Mouse (Mus musculus): ENCODE results near the gene Polr2e.
"Not testable (repeated sequence)": the region's sequence is repeated elsewhere in the genome, so short reads cannot be mapped to it uniquely, and the experiment has no call there.

Polr2e gene

GRCm38 (mm10) chr10:80056976-80057682 is 17.5 kb upstream of the Polr2e start:
- DNase-seq = no peak

- no peak for DNase-seq
Measured at GRCm38 (mm10) chr10:80056506-80056905, 16.9 kb upstream of the Polr2e start.

GRCm38 (mm10) chr10:80055891-80056290 is 16.3 kb upstream of the Polr2e start:
- DNase-seq = no peak

GRCm38 (mm10) chr10:80055364-80055763 is 15.8 kb upstream of the Polr2e start:
- no peak for DNase-seq

GRCm38 (mm10) chr10:80054911-80055310 is 15.3 kb upstream of the Polr2e start:
- DNase-seq = not testable (repeated sequence)

- no peak for DNase-seq
Measured at GRCm38 (mm10) chr10:80053831-80054815, 14.5 kb upstream of the Polr2e start.

- DNase-seq = peak; percentile 100
Measured at GRCm38 (mm10) chr10:80053259-80053780, 13.7 kb upstream of the Polr2e start.

- DNase-seq = no peak
Measured at GRCm38 (mm10) chr10:80052374-80052764, 12.8 kb upstream of the Polr2e start.

GRCm38 (mm10) chr10:80051618-80052373 is 12.2 kb upstream of the Polr2e start:
- no peak for DNase-seq

- no peak for DNase-seq
Measured at GRCm38 (mm10) chr10:80050885-80051617, 11.5 kb upstream of the Polr2e start.

GRCm38 (mm10) chr10:80050244-80050643 is 10.6 kb upstream of the Polr2e start:
- no peak for DNase-seq

GRCm38 (mm10) chr10:80048834-80049233 is 9.2 kb upstream of the Polr2e start:
- no peak for DNase-seq

- DNase-seq = no peak
Measured at GRCm38 (mm10) chr10:80048396-80048795, 8.8 kb upstream of the Polr2e start.

GRCm38 (mm10) chr10:80047041-80047565 is 7.5 kb upstream of the Polr2e start, which contains the start of gene Gpx4:
Gene Gpx4, plus strand, starts transcription at chr10:80047166.
- no peak for DNase-seq

- no peak for DNase-seq
Measured at GRCm38 (mm10) chr10:80045766-80046165, 6.2 kb upstream of the Polr2e start.

- DNase-seq = not testable (repeated sequence)
Measured at GRCm38 (mm10) chr10:80045364-80045763, 5.8 kb upstream of the Polr2e start.

GRCm38 (mm10) chr10:80044087-80044486 is 4.5 kb upstream of the Polr2e start:
- no peak for DNase-seq

GRCm38 (mm10) chr10:80041409-80042060 is 1.9 kb upstream of the Polr2e start:
- not testable (repeated sequence) for DNase-seq

- no peak for DNase-seq
Measured at GRCm38 (mm10) chr10:80036832-80037231, 2.8 kb downstream of the Polr2e start.

GRCm38 (mm10) chr10:80035686-80036085 is 3.9 kb downstream of the Polr2e start:
- no peak for DNase-seq

- no peak for DNase-seq
Measured at GRCm38 (mm10) chr10:80035148-80035547, 4.4 kb downstream of the Polr2e start.

Data from layer of hippocampus, adult 9-11 months (tissue).